Mouse (Mus musculus): Measurements from ENCODE around the gene Fcgr2b.
"Not testable (repeated sequence)": the region's sequence is repeated elsewhere in the genome, so short reads cannot be mapped to it uniquely, and the experiment has no call there.

Gene Fcgr2b

DNA sequence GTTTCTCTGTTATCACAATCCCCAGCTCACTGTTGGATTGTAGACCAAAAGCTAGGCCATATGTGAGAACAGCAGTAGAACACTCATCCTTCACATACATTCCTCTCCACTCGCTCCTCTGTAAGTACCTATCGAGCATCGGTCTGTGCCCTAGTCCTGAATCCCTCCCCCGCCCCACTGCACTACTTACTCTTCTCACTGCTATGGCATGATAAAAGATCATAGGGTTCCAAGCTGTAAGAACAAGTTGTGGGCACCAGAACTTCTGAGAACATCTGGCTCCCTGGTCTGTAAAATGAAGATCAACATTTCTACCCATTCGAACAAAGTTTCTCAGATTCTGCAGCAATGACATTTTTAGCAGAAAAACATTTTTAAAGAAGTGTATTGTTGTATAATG lies at the start of gene Fcgr2b:
Fcgr2b (minus strand) TSS at position 101 of the 400 bp plus-strand sequence.
- DNase-seq (ENCODE audit: low spot score in 2 of 2), result no peak

DNA sequence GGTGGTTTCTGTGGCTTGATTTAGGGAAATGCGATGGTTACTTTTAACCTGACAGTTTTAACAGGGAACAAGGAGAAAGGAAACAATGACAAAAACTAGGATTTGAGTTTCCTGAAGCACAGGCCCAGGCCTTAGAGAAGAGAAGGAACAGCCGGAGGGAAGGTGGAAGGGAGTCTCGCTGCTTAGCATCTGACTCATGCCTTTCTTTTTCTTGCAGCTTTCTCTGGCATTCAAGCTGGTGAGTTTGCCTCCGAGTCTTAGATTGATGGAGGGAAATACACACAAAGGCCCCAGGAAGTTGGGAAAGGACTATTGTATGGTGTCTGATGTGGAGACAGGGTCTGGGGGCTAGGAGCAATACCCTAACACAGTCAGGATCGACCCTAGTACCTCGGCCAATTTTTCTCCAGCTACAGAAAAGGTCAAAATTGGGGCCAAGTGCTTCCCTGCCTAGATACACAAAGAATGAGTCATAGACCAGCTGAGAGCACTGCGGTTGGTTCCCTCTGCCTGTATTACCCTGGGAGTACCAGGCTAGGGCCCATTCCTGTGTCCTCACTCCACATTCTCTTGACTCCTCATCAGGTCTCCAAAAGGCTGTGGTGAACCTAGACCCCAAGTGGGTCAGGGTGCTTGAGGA lies 43.1 kb upstream of the Fcgr2b start:
- DNase-seq (ENCODE audit: low spot score in 2 of 2), result peak in 1 of 2 experiments; percentile 13

DNA sequence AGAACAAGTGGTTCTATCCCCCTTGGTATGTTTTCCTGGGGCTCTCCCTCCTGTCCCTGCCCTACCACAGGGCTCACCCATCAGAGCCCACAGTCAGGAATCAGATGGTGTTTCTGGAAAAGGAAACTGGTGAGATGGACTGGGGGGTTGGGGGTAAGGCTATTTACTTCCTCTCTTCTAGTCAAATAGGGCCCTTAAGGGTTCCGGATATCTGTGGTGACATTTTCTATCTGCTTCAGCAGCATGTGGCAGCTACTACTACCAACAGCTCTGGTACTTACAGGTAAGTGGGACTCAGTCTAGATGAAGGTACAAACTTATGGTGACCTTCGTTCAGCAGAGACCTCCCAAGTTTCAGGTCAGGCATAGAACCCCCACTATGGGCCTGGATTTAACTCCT lies 42.4 kb upstream of the Fcgr2b start, which contains the start of gene Fcgr4:
Fcgr4 (plus strand) TSS at position 184 of the 400 bp plus-strand sequence.
- no peak for DNase-seq (ENCODE audit: low spot score in 2 of 2)

DNA sequence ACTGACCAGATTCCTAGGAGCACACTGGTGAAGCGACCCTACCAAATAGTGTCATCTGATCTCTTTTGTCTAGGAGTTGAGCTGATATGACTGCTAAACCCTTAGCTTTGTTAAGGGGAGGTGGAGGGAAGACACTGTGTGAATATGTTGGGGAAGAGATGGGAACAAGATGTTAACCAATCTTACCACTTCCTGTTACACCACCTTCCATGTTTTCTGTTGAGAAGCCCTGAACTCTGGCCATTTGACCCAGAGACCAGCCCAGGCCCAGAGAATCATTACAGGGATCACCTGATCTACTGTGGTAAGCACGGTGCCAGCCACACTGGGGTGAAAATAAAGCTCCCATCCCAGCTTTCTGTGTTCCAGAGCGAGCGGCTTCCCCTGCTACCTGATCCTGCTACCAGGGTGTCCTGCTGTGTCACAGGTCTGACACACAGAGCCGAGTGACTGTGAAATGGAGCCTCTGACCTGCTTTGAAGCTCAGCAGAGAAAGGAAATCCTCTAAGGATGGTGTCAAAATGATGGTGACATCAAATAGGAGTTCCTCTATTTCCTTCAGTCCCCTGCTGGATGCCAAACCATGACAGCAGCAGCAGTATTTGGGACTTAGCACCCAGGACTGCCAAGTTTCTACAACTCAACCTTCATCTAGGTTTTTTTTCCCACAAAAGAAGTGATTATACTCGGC lies 41.3 kb upstream of the Fcgr2b start:
- no peak for DNase-seq (ENCODE audit: low spot score in 2 of 2)

DNA sequence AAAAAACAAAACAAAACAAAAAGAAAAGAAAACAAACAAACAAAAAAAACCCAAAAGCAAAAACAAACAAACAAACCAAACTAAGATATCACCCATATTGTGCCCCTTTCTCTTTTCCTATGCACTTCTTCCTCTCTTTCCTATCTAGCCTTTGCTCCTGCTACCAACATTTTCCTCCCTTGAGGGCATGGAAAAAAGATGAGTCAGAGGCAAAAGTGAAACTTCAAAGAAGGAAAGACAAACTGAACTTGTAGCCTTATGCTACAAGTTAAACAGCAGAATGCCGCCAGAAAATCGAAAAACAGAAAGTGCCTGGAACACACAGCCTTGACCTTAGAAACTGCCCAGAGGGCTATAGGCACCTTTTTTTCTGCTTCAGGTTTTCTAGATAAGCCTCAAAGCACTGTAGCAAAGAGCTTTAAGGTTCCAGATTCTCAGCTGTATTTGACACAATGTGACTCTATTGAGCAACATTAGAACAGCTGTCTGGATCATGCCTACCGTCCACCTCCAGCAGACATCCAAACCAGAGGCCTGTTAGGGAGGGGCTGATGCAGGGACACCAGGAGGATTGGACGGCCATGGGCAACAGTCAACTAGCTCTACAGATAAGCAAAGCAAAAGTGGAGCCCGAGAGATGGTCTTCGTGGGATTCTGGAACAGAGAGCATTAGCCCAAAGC lies 40.5 kb upstream of the Fcgr2b start:
- DNase-seq (ENCODE audit: low spot score in 2 of 2), result no peak

DNA sequence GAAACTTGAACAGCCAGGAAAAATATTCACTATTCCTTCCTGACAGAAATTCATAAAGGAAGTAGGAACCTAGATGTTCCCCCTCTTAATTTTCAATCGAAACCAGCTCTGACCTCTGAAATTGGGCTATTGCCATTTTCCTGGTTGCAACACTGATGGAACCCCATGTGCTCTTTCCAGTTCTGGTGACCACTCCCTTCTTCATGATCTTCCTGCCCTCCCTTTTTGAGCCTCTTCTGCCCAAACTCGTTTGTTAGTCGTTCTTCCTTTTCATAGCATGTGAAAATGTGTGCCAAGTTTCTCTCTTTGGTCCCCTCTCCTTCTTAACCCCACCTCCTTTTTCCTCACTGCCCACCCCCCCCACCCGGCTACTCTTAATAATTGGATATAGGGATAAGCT lies 35.4 kb upstream of the Fcgr2b start:
- no peak for DNase-seq (ENCODE audit: low spot score in 2 of 2)

DNA sequence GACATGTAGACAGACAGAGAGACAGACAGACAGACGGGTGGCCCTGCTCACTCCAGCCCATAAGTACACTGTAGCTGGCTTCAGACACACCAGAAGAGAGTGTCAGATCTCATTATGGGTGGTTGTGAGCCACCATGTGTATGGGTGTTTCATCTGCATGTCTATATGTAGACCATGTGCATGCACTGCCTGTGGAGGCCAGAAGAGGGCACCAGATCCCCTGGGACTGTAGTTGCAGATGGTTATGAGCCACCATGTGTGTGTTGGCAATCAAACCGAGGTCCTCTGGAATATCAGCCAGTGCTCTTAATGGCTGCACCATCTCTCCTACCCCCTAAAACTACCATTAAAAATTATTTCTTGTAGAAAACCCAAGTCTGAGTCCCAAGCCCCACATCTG lies 30.6 kb upstream of the Fcgr2b start:
- no peak for DNase-seq (ENCODE audit: low spot score in 2 of 2)

DNA sequence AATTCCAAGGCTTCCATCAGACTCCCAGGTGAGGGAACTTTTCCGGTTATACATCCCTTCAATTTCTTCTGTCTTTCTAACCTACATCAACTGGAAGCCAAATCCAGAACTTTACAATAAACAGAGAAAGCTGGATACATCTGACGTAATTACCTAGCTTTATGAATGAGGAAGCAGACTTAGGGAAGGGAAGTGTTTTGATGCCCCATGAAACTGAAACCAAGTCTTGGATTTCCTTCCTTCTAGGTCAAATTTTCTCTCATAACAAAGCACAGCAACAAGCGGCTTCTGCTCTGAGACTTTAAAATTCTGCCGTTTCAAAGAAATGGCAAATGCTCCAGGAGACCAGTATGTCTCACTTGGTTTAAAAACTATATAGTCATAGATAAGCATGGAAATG lies 30.0 kb upstream of the Fcgr2b start:
- no peak for DNase-seq (ENCODE audit: low spot score in 2 of 2)

DNA sequence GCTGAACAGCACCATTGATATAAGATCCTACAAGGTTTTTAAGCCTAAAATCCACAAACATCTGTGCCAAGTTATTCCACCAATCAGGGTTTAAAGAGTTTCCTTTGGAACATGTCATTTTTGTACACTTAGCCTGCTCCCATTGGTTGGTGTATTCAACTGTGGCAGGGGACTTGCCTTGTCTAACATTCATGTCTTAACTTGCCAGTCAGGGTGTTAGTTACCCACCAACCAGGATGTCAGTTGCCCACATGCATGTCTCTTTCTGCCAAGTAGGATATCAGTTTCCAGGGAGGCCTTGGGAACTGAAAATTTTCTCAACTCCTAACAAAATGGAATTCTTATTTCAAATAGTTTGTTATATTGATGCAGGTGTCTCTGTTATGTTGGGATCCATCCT lies 29.2 kb upstream of the Fcgr2b start:
- no peak for DNase-seq (ENCODE audit: low spot score in 2 of 2)

DNA sequence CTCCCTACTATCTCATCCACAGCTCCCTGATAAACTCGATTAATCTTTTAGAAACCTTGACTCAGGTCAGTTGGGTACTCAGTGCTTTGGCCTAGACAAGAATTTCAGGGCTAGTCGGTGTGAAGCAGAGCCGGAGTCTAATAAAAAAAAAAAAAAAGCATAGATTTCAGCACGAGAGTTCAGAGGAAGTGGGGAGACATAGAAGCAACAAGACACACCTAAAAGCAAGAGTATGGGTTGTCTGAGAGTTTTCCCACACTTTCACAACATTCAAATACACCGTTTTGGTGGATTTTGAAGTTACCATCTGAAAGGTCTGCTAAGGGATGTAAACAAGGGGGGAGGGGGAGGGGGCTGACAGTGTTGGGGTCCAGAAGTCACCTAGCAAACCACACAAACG lies 28.7 kb upstream of the Fcgr2b start:
- DNase-seq (ENCODE audit: low spot score in 2 of 2), result no peak

DNA sequence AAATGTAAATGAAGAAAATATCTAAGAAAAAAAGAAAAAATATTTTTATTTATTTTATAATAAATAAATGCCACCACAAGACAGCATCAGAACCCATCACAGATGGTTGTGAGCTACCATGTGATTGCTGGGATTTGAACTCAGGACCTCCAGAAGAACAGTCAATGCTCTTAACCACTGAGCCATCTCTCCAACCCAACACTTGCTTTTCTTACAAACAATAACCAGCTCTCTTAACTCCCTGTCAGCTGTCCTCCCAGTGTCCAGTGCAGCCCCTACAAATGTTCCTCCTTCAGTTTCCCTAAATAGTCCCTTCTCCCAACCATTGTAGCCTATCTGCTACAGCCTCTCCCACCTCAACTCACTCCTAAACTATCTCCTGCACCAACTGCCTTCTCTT lies 23.5 kb upstream of the Fcgr2b start:
- no peak for DNase-seq (ENCODE audit: low spot score in 2 of 2)

DNA sequence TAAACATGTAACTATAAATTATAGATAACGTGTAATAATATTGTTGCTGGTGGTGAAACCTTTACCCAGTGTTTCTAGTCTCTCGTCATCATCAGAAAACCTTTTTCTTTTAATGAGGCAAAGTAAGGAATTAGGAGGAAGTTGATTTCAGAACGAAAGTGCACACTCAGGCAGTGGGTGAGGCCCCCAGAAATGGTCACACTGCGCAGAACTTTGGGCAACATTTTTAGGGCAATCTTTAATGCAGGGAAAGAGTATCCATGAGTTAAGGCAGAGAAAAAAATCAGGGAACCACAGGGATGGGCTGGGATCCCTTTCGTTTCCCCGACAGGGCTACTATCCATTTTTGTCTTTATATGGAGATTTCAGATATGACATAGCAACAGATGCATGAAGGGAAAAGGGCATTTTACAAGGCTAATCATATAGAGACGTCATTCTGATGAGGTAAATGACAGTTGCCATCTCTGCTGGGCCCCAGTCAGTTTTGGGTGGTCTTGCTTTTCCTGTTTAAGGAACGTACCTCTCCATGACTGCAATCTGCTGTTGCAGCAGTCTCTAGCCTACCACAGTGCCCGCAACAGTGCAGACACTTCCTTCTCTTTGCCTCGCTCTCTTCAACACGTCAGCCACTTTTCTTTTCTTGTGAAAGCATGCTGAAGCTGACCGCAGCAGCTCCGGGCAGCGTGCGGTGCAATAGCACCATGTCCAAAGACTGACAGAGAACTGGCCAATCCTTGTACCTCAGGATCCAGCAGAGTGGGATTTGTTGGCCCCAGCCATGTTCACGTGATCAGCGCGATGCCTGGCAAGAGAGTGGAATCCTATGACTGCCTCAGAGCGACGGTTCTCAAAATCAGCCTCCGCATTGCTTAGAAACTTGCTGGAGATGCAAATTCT lies 21.7 kb upstream of the Fcgr2b start:
- peak; percentile 61 to 77 for DNase-seq (ENCODE audit: low spot score in 2 of 2)

DNA sequence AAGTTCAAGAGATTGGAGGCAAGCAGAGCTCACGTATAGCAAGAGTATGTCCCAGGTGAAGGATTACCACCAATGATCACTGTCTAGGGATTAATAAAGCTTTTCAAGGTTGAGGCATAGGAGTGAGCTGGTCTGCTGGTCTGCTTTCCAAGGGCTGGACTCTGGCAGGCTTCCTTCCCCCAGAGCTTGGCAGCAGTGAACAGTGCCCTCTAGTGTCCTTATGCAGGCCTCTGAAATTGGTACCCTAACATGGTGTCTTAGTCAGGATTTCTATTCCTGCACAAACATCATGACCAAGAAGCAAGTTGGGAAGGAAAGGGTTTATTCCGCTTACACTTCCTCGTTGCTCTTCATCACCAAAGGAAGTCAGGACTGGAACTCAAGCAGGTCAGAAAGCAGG lies 20.4 kb upstream of the Fcgr2b start:
- DNase-seq (ENCODE audit: low spot score in 2 of 2), result peak in 1 of 2 experiments; percentile 25

DNA sequence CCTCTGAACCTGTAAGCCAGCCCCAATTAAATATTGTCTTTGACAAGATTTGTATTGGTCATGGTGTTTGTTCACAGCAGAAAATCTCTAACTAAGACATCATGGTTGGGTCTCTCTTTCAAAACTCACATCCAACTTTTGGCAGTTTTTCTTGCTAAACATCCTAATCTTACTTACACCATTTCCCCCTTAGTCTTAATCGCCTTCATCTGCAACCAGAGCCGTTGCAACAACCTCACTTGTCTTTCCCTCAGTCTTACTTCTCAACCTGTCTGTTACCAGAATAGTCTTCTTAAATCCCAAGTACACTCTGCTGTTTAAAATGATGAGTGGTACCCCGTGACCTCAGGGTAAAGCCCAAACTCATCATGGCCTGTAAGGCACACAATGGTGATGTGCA lies 19.7 kb upstream of the Fcgr2b start:
- DNase-seq (ENCODE audit: low spot score in 2 of 2), result no peak

DNA sequence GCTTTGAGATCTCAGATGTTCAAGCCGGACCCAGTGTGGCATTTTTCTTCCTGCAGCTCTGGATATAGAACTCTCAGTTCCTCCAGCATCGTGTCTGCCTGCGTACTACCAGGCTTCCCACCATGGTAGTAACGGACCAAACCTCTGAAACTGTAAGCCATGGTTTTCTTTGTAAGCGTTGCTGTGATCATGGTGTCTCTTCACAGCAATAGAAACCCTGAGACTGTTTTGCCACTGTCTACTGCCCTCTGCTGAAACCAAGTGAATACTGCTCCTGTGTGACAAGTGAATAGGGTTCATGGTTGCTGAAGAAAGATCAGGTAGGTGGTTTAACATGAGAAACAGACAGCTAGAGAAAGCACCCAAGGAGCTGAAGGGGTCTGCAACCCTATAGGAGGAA lies 16.2 kb upstream of the Fcgr2b start:
- DNase-seq (ENCODE audit: low spot score in 2 of 2), result peak; percentile 11 to 37

DNA sequence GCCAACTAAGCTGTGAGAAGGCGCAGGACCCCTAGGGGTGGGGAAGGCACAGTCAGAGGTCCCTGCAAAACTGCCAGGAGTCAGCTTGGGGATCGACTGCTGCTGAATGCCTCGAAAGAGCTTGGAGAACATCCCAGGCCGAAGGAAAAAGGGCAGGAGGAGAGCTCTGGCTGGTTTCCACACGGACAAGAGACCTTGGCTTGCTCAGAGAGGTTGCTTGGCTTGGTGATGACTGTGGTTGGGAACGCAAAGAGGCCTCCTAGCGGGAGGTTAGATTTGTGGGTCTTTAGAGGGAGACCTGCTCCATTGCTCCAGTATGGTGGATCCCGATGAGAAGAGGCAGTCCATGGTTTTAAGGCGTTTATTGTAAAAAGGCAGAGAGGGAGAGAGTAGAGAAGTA lies 13.3 kb upstream of the Fcgr2b start:
- DNase-seq (ENCODE audit: low spot score in 2 of 2), result no peak

DNA sequence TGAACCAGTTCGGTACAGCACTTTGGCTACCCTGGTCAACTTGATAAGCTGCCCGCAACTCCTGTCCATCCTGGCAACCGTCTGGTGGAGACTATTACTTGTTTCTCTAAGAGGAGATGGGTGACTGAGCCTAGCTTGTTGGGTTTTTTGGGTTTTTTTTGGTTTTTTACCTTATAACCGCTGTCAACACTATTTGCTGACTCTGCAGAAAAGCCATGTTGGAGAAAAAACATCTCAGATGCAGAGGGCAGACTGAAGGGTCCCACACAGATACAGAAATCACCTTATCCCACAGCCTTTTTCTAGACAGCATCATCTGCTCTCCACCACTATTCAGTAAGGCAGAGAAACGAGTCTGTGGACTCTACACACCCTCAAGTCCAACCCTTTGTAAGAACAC lies 9.5 kb upstream of the Fcgr2b start:
- DNase-seq (ENCODE audit: low spot score in 2 of 2), result no peak

DNA sequence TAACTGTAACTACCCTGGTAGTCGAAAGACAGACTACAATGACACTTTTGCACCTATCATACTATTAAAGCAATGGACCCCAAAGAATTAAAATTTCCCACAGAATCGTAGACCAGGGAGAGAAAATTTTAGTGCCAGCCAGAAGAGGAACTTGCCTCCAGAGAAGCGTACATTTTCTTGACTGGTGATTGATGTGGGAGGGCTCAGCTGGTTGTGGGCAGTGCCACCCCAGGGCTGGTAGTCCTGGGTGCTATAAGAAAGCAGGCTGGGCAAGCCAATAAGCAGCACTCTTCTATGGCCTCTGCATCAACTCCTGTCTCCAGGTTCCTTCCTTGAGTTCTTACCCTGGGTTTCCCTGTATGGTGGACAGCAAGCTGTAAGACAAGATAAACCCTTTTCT lies 8.7 kb upstream of the Fcgr2b start:
- no peak for DNase-seq (ENCODE audit: low spot score in 2 of 2)

DNA sequence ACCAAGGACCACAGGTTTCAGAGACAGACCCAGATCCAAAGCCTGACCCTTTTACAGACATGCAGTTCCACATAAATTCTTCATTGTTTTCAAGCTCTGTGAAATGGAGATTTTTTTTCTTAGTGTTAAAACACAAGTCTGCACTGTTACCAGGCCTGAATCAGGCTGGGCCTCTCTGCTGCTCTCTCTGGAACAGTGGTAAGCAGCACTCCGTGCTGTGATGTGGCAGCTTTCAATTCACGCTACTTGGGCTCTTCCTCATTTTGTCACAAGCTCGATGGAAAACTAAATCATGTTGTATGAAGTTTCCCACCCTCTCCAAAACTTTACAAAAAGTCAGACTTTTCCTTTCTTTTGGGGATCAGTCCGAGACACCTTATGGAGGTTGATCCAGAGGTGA lies 6.7 kb upstream of the Fcgr2b start:
- DNase-seq (ENCODE audit: low spot score in 2 of 2), result no peak

DNA sequence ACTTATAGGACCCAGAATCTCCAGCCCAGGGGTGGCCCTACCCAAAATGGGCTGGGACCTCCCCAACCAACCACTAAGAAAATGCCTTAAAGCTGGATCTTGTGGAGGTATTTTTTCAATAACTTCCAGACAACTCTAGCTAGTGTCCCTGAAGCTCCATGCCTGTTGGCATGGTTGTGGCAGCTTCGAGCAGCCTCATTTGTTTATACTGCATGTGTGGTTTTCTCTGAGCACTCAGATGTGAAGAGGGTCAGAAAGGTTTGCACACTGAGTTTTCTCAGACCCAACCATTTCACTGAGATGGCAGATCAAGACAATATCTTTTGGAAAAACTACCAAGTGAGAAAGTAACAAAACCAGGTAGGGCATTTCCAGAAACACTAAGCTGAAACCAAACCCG lies 6.0 kb upstream of the Fcgr2b start:
- DNase-seq (ENCODE audit: low spot score in 2 of 2), result no peak

DNA sequence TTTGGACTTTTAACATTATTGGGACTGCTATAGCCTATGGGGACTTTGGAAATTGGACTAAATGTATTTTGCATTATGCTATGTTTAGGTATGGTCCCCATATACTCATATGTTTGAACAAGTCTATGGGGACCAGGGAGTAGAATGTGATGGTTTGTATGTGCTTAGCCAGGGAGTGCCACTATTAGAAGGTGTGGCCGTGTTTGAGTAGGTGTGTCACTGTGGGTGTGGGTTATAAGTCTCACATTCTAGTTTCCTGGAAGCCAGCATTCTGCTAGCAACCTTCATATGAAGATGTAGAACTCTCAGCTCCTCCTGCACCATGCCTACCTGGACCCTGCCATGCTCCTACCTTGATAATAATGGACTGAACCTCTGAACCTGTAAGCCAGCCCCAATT lies 5.3 kb upstream of the Fcgr2b start:
- not testable (repeated sequence) for DNase-seq (ENCODE audit: low spot score in 2 of 2)

DNA sequence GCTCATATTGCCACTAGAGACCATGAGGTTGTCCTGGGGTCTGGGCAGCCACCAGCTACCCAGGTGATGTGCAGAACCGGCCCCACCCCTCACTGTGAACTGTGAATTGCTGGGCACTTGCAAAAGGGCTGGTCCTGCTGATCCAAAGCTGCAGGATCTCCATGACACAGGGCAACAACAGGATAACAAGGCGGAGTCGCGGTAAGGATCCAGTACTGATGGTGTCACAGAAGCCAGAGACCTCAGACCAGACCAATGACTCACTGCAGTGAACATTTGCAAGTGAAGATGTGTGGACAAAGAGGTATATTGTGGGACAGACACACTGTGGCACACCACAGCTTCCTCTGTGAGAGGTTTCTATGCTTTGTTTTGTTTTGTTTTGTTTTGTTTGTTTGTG lies 2.3 kb upstream of the Fcgr2b start:
- no peak for DNase-seq (ENCODE audit: low spot score in 2 of 2)

Measured in right cerebral cortex, postnatal 36 days (tissue).